Mouse (Mus musculus) G1E (cell line): ENCODE measurements around the gene Mpnd. TPM values are rescaled to one million over a fixed set of nuclear protein-coding genes. Genes with fewer than 3 reads are reported as not detected.

ENCODE experiments used
- ATAC-seq: 2 replicates; pipeline ENCODE4 v1.8.0; 2016; ENCODE audit warnings: mild to moderate bottlenecking; ENCODE audit not compliant: insufficient number of reproducible peaks, poor library complexity, low FRiP score, severe bottlenecking; ENCODE audit errors: extremely low read depth
- DNase-seq: peaks from one replicate; pipeline ENCODE4 v3.0.0; 2012; ENCODE audit warnings: low spot score
- H3K27me3 ChIP-seq: 2 replicates; pipeline ENCODE4 v1.6.1; 2012; ENCODE audit warnings: mild to moderate bottlenecking, low read length, inconsistent platforms; ENCODE audit not compliant: insufficient read depth
- H3K36me3 ChIP-seq: replicated peaks from 2 replicates; pipeline ENCODE3; 2012; ENCODE audit warnings: mild to moderate bottlenecking, inconsistent platforms
- H3K4me1 ChIP-seq: 2 replicates; pipeline ENCODE4 v1.6.1; 2012; ENCODE audit warnings: low read depth, low read length, inconsistent platforms, mixed read lengths; ENCODE audit not compliant: insufficient read depth
- H3K4me3 ChIP-seq: 2 replicates; pipeline ENCODE4 v1.5.1; 2012; ENCODE audit warnings: low read depth, mild to moderate bottlenecking, inconsistent platforms, low read length, moderate library complexity, mixed read lengths
- H3K9me3 ChIP-seq: replicated peaks from 2 replicates; pipeline ENCODE4 v1.6.1; 2012; ENCODE audit warnings: inconsistent platforms
- CTCF ChIP-seq: IDR thresholded peaks from 2 replicates; pipeline ENCODE4 v1.5.1; 2012; ENCODE audit warnings: low read depth, low read length, inconsistent platforms, mixed read lengths
- GATA1 ChIP-seq: IDR thresholded peaks from 2 replicates; pipeline ENCODE4 v1.6.1; 2012; ENCODE audit warnings: borderline replicate concordance, low read length, inconsistent platforms, mixed read lengths
- GATA2 ChIP-seq: IDR thresholded peaks from 2 replicates; pipeline ENCODE4 v1.6.1; 2012; ENCODE audit warnings: low read depth, low read length, inconsistent platforms, borderline replicate concordance
- POLR2AphosphoS5 ChIP-seq: IDR thresholded peaks from 2 replicates; pipeline ENCODE4 v1.6.1; 2012; ENCODE audit warnings: low read depth, low read length, inconsistent platforms; ENCODE audit not compliant: insufficient replicate concordance
- TAL1 ChIP-seq: conservative IDR thresholded peaks from 2 replicates; pipeline ENCODE4 v1.6.1; 2012; ENCODE audit warnings: low read depth, low read length, inconsistent platforms, mixed read lengths
- polyA plus RNA-seq: library from polyadenylated mRNA; stranded (reverse); fragments of >175 nt; gene quantifications from 2 replicates; pipeline ENCODE4 v1.2.3, GENCODE M21; 2012
- total RNA-seq, 2 experiments: library from RNA; stranded (forward) in 1 of 2; stranded (reverse) in 1 of 2; fragments of 200-1000 nt in 1 of 2; fragments of >200 nt in 1 of 2; fragmentation: Nextera tagmentation in 1 of 2; gene quantifications; 2 replicates each; pipeline ENCODE4 v1.2.3; 2014 to 2017

Gene Mpnd
- total and polyA plus RNA-seq, 3 experiments: 11.2 to 46.2 (median 39.1) TPM

GRCm38 (mm10) chr17:56003000-56003399 is 2.5 kb upstream of the Mpnd start:
- H3K9me3 ChIP-seq: no peaks in the 10 kb centered on the region
- TF ChIP-seq CTCF (no peak), GATA1 (no peak), POLR2AphosphoS5 (no peak), TAL1 (no peak), GATA2 (no peak)
- no peak overlapping the region for H3K4me3 ChIP-seq
- peaks cover 11% of the 10 kb centered on the region for H3K27me3 ChIP-seq
- ATAC-seq (no peak), DNase-seq (no peak)
- no peaks in the 10 kb centered on the region for H3K36me3 ChIP-seq
- peaks cover 18% of the 10 kb centered on the region for H3K4me1 ChIP-seq

GRCm38 (mm10) chr17:56006956-56007355 is 1.4 kb downstream of the Mpnd start:
- no peak for TF ChIP-seq CTCF
- no peak for TF ChIP-seq GATA2
- TF ChIP-seq GATA1: no peak
- TF ChIP-seq TAL1: no peak
- TF ChIP-seq POLR2AphosphoS5: no peak

DNA sequence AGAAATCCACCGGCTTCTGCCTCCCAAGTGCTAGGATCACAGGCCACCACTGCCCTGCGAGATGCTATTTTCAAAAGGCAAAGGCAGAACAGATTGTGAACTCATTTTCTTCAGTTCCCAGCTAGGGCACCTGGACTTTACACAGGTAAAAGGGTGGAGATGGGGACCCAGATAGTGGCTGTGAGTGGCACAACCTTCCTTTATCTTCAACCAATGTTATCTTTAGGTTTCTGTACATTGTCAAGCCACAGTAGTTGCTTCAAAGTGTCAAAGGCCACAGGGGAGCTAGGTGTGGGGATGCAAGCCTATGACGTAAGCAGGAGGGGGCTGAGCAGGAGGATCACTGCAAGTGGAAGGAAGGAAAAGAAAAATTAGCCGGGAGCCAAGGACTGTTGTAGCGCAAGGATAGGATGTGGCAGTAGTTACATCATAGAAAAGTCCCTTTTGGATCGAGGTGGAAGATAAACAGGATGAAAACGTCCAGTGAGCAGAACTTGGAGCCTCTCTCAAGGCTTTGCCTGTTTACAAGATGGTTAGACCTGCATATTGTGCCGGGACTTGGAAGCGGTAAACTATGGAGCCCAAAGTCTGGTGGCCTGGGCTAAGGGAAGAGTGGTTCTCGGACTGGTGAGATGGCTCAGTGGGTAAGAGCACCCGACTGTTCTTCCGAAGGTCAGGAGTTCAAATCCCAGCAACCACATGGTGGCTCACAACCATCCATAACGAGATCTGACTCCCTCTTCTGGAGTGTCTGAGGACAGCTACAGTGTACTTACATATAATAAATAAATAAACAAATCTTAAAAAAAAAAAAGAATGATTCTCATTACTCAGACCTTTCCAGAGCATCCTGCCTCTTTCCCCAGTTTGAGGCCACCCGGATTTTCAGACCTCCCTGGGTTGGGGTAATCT is 2.2 kb downstream of the Mpnd start:
- Histone ChIP-seq H3K4me1 (peaks cover 45% of the 10 kb centered on the region), H3K27me3 (peaks cover 11% of the 10 kb centered on the region), H3K4me3 (peak overlapping the region; percentile 92; the same call in 1 of the 2 replicates), H3K36me3 (peaks cover 24% of the 10 kb centered on the region), H3K9me3 (no peaks in the 10 kb centered on the region)
- TF ChIP-seq TAL1 (no peak), POLR2AphosphoS5 (no peak), CTCF (no peak), GATA2 (no peak), GATA1 (no peak)
- ATAC-seq (no peak), DNase-seq (no peak)

More at GRCm38 (mm10) chr17:56006956-56007355, 1.4 kb downstream of the Mpnd start:
- peaks cover 11% of the 10 kb centered on the region for H3K27me3 ChIP-seq
- DNase-seq (no peak), ATAC-seq (no peak)
- H3K4me1 ChIP-seq: peaks cover 42% of the 10 kb centered on the region
- no peaks in the 10 kb centered on the region for H3K9me3 ChIP-seq
- H3K4me3 ChIP-seq: no peak overlapping the region
- peaks cover 18% of the 10 kb centered on the region for H3K36me3 ChIP-seq

- TF ChIP-seq POLR2AphosphoS5 (no peak), CTCF (no peak), GATA2 (no peak), TAL1 (no peak), GATA1 (no peak)
- Histone ChIP-seq H3K4me3 (peak overlapping the region; percentile 92), H3K9me3 (no peaks in the 10 kb centered on the region), H3K27me3 (peaks cover 5% of the 10 kb centered on the region), H3K4me1 (peaks cover 45% of the 10 kb centered on the region), H3K36me3 (peaks cover 29% of the 10 kb centered on the region)
- ATAC-seq (peak; percentile 91), DNase-seq (peak; percentile 100)
Measured at GRCm38 (mm10) chr17:56008356-56009087, 3.0 kb downstream of the Mpnd start.

DNA sequence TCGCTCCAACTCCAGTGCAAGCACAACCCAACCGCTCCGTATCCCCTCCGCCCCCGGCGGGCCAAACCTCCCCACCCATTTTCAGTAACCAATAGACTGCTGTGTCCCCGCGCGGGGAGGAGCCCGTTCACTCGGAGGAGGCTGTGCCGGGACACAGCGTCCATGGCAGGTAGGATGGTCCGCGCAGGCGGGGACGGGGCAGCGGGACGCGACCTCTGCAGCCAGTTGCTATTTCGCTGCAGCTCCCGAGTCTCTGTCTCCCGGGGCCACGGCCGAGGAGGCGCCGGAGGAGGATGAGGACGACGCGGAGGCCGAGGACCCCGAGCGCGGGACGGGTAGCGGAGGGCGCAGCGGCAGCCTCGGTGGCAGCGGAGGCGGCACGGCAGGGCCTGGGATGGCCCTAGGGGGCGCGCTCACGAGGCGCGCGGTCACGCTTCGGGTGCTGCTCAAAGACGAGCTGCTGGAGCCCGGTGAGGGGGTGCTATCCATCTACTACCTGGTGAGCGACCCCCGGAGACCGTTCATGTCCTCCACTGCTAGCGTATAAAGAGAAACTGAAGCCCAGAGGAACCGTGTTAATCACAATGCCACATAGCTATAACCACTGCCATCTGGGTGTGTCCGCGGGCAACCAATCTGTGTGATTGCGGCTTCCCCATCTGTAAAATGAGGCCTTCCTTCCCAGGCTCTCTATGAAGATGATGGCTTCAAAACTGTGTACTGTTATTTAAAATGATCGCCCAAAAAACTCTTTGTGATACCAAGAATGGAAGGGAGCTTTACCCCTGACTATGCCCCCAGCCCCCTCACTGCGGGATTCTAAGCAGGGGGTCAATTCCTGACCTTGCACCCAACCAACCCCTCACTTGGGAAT is 3.8 kb downstream of the Mpnd start:
- DNase-seq: peak; percentile 96
- H3K4me1 ChIP-seq: peaks cover 45% of the 10 kb centered on the region
- TF ChIP-seq TAL1 (no peak), POLR2AphosphoS5 (no peak), CTCF (no peak), GATA1 (no peak), GATA2 (no peak)

More for the DNA sequence above, 3.8 kb downstream of the Mpnd start:
- Histone ChIP-seq H3K27me3 (peaks cover 5% of the 10 kb centered on the region; the same call in 1 of the 2 replicates), H3K36me3 (peaks cover 32% of the 10 kb centered on the region), H3K4me3 (peak overlapping the region; percentile 92), H3K9me3 (no peaks in the 10 kb centered on the region)
- peak; percentile 89 for ATAC-seq
